Mouse (Mus musculus) heart, adult 2 months (tissue): ENCODE data around the gene Dcaf17.

Source experiments
- CTCF ChIP-seq: fragments of 200-600 bp; IDR thresholded peaks from 2 replicates; pipeline ENCODE4 v1.8.1; 2022; ENCODE audit warnings: antibody characterized with exemption, mild to moderate bottlenecking, moderate library complexity
- EP300 ChIP-seq: fragments of 200-500 bp; IDR thresholded peaks from 2 replicates; pipeline ENCODE4 v1.6.1; 2011; ENCODE audit warnings: low read depth, low read length, control low read depth; ENCODE audit not compliant: insufficient read depth
- POLR2A ChIP-seq: fragments of 200-500 bp; IDR thresholded peaks from 2 replicates; pipeline ENCODE4 v1.6.1; 2011; ENCODE audit warnings: mild to moderate bottlenecking, low read depth, low read length, control low read depth; ENCODE audit not compliant: insufficient read depth

- TF ChIP-seq CTCF (no peak), POLR2A (no peak), EP300 (no peak)
These were observed 58.5 kb downstream of the Dcaf17 start for GRCm38 (mm10) chr2:71113489-71114171.
